Mouse (Mus musculus) heart, embryonic 16.5 days (tissue): ENCODE measurements around the gene Slc2a10. TPM values are rescaled to one million over a fixed set of nuclear protein-coding genes. Genes with fewer than 3 reads are reported as not detected.

ENCODE experiments used
- ATAC-seq: fragments of 200-750 bp; cut with Nextera tagmentation; replicated peaks from 2 replicates; pipeline ENCODE4 v1.8.0; 2017; ENCODE audit warnings: moderate number of reproducible peaks; ENCODE audit not compliant: insufficient read depth, low FRiP score; ENCODE audit errors: extremely low read depth
- H3K27ac ChIP-seq: fragments of 300-500 bp; sonication (generic); 2 replicates; pipeline ENCODE4 v1.5.1; 2014; ENCODE audit warnings: mild to moderate bottlenecking, low read length, control low read depth, moderate library complexity
- H3K27me3 ChIP-seq: fragments of 300-500 bp; sonication (generic); 2 replicates; pipeline ENCODE4 v1.6.1; 2014; ENCODE audit warnings: low read length, mixed read lengths; ENCODE audit not compliant: control insufficient read depth, insufficient read depth
- H3K36me3 ChIP-seq: fragments of 300-500 bp; sonication (generic); 2 replicates; pipeline ENCODE4 v1.6.1; 2014; ENCODE audit not compliant: control insufficient read depth, insufficient read depth
- H3K4me1 ChIP-seq: fragments of 300-500 bp; sonication (generic); 2 replicates; pipeline ENCODE4 v1.6.1; 2014; ENCODE audit warnings: low read length, mixed read lengths; ENCODE audit not compliant: control insufficient read depth, insufficient read depth
- H3K4me2 ChIP-seq: fragments of 300-500 bp; sonication (generic); 2 replicates; pipeline ENCODE4 v1.6.1; 2014; ENCODE audit warnings: low read depth, mild to moderate bottlenecking, control low read depth, low read length
- H3K4me3 ChIP-seq: fragments of 300-500 bp; sonication (generic); 2 replicates; pipeline ENCODE4 v1.5.1; 2014; ENCODE audit warnings: mild to moderate bottlenecking, control low read depth, low read length
- H3K9ac ChIP-seq: fragments of 300-500 bp; sonication (generic); 2 replicates; pipeline ENCODE4 v1.6.1; 2014; ENCODE audit warnings: low read length, control low read depth
- H3K9me3 ChIP-seq: fragments of 300-500 bp; sonication (generic); replicated peaks from 2 replicates; pipeline ENCODE4 v1.6.1; 2016; ENCODE audit warnings: low read length; ENCODE audit not compliant: control insufficient read depth
- WGBS: fragments of 180-500 bp; shearing (Covaris S2); extraction: QIAGEN DNeasy Blood & Tissue Kit; methylation state at CpG from one replicate; pipeline ENCODE4 v1.1.7; 2014; 5-methylcytosine and 5-hydroxymethylcytosine counted together
- polyA plus RNA-seq: library from polyadenylated mRNA; unstranded; fragments of >200 nt; fragmentation: Nextera tagmentation; extraction: Ambion mirVana; gene quantifications from 2 replicates; pipeline ENCODE4 v1.2.1, GENCODE M21; 2015

The Slc2a10 gene
- polyA plus RNA-seq, 1 experiment from 2014 or later, result 5.4 TPM

DNA sequence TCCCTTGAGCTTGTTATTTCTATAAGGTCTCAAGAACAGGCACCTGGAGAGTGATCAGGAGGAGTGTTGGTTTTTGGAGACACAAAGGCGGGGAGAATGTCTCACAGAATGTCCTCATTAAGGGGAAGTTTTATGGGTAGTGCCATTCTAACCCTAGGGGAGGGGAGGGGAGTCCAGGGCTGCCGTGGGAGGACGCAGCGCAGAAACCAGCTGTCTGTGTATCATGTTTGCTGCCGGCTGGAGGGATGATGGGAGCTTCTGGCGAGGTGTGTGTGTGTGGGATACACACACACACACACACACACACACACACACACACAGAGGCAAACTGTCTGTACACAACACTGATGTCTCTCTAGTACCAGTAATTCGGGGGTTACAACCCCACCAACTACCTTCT is 8.8 kb downstream of the Slc2a10 start:
- H3K27ac ChIP-seq, result no peak overlapping the region

DNA sequence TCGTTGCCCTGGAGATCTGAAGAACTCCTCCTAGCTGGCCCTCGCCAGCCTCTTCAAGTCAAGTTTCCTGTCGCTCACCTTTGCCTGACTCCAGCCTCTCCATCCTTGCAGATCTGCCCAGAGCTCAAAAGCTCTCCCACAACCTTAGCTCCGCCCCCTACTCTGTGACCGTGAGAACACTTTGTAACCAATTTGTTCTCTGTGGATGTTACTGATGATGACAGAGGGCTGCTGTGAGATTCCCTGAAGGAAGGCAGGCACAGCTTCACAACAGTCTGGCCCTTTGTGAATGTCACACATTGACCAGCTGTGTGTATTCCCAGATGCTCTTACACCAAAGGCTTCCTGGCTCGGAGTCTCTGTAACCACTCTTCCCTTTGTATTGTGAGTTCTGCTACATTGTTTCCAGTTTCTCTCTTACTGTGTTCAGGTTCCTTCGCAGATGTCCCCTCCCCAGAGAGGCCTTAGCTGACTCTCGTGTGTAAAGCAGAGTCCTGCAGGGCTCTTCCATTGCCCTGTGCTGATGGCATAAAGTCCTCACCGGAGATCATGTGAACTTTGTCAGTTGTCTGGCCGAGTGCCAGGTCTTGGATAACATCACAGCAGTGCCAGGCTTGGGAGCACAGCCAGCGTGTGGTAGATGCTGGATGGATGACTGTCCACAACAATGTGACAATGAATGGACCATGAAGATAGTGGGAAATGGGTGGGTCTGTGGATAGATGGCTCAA is 9.4 kb downstream of the Slc2a10 start:
- Histone ChIP-seq H3K4me1 (peaks cover 4% of the 10 kb centered on the region), H3K4me3 (no peak overlapping the region), H3K27ac (no peak overlapping the region), H3K4me2 (no peak overlapping the region), H3K9ac (no peak overlapping the region), H3K36me3 (no peaks in the 10 kb centered on the region), H3K9me3 (no peaks in the 10 kb centered on the region), H3K27me3 (no peaks in the 10 kb centered on the region)
- 18% methylated on average over 11 of the region's 11 CpGs for WGBS
- no peak for ATAC-seq

More for the DNA sequence above, 8.8 kb downstream of the Slc2a10 start:
- Histone ChIP-seq H3K27me3 (no peaks in the 10 kb centered on the region), H3K4me2 (no peak overlapping the region), H3K4me1 (peaks cover 4% of the 10 kb centered on the region), H3K4me3 (no peak overlapping the region), H3K9me3 (no peaks in the 10 kb centered on the region), H3K9ac (no peak overlapping the region), H3K36me3 (no peaks in the 10 kb centered on the region)
- WGBS, result 52% methylated on average over 7 of the region's 7 CpGs
- no peak for ATAC-seq

DNA sequence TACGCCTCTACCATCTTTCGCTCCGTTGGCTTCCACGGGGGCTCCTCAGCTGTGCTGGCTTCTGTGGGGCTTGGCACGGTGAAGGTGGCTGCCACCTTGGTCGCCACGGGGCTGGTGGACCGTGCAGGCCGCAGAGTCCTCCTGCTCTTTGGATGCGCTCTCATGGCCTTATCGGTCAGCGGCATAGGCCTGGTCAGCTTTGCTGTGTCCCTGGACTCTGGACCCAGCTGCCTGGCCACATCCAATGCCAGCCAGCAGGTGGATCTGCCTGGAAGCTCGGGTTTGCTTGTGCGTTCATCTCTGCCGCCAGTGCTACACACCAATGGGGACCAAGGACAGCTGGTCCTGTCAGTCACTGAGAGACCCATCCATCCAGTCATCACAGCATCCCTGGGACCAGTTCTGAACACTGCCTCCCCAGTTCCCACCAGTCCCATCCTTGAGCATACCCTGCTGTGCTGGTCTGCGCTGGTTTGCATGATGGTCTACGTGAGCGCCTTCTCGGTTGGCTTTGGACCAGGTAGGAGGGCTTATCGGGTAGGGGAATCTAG is 11.7 kb downstream of the Slc2a10 start:
- H3K4me3 ChIP-seq, result no peak overlapping the region
- 91% methylated on average over 20 of the region's 20 CpGs for WGBS
- H3K9ac ChIP-seq, result no peak overlapping the region
- peaks cover 4% of the 10 kb centered on the region for H3K4me1 ChIP-seq
- H3K4me2 ChIP-seq, result no peak overlapping the region
- H3K27me3 ChIP-seq, result no peaks in the 10 kb centered on the region
- no peak overlapping the region for H3K27ac ChIP-seq
- no peaks in the 10 kb centered on the region for H3K9me3 ChIP-seq
- no peak for ATAC-seq
- H3K36me3 ChIP-seq, result no peaks in the 10 kb centered on the region

DNA sequence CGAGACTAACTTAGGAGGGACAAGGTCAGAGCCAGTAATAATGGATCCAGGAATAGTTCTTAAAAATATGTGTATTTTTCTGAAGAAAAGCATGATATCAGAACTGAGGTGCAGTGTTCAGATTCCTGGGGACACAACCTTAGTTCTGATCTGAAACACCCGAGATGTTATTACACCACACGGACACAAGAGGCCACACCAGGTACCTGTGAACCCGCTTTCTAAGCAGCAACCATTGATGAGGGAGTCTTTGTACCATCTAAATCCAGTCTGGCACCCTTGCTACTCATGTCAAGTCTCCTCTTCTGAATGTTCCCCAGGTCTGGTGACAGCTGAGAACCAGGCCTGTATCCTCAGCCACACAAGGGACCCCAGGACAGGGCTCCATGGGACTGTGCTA is 22.0 kb downstream of the Slc2a10 start:
- whole genome bisulfite sequencing, result 48% methylated on average over 4 of the region's 4 CpGs
- H3K4me1 ChIP-seq, result no peaks in the 10 kb centered on the region
- no peak for ATAC-seq
- no peaks in the 10 kb centered on the region for H3K36me3 ChIP-seq
- no peak overlapping the region for H3K27ac ChIP-seq
- no peaks in the 10 kb centered on the region for H3K27me3 ChIP-seq
- H3K9me3 ChIP-seq, result no peaks in the 10 kb centered on the region
- no peak overlapping the region for H3K9ac ChIP-seq
- no peak overlapping the region for H3K4me3 ChIP-seq
- H3K4me2 ChIP-seq, result no peak overlapping the region

DNA sequence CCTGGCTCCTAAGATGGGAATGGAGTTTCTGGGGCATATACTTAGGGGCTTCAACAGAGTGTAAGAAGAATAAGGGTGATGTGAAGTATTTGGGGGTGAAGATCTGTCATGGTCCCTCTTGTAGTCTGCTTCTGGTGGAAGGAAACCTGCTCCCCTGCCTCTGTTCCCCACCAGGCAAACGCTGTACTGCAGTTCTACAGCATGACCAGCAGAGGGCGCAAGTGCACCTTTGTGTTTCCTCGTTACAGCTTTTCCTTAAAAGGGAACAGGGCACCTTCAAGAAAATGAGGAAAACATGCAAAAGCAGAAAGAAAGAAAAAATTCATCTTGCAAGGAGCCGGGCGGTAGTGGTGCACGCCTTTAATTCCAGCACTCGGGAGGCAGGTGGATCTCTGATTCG is 25.5 kb downstream of the Slc2a10 start:
- Histone ChIP-seq H3K36me3 (no peaks in the 10 kb centered on the region), H3K4me2 (no peak overlapping the region), H3K9me3 (no peaks in the 10 kb centered on the region), H3K9ac (no peak overlapping the region), H3K27me3 (no peaks in the 10 kb centered on the region), H3K4me1 (no peaks in the 10 kb centered on the region), H3K27ac (no peak overlapping the region), H3K4me3 (no peak overlapping the region)
- WGBS, result 16% methylated on average over 8 of the region's 8 CpGs
- no peak for ATAC-seq

DNA sequence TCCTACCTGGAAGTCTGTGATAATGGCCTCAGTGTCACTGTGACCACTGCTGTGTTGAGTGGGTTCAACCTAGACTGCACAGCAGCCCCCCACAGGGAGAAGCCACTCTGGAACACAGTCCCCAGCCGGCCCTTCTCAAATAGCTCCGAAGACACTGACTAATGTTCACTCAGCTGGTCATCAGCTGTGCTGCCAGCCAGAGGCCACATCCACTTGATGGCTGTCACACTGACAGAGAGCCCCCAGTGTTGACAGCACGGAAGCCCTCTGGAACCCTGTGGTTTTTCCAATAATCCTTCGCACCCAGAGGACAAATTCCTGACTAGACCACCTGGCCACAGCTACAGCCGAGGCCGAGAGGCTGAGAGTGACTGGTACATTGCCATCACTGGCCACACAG is 30.2 kb downstream of the Slc2a10 start:
- Histone ChIP-seq H3K27me3 (no peaks in the 10 kb centered on the region), H3K36me3 (no peaks in the 10 kb centered on the region), H3K27ac (no peak overlapping the region), H3K4me2 (no peak overlapping the region), H3K9me3 (no peaks in the 10 kb centered on the region), H3K9ac (no peak overlapping the region), H3K4me1 (no peaks in the 10 kb centered on the region), H3K4me3 (no peak overlapping the region)
- WGBS, result 50% methylated on average over 6 of the region's 6 CpGs
- no peak for ATAC-seq

DNA sequence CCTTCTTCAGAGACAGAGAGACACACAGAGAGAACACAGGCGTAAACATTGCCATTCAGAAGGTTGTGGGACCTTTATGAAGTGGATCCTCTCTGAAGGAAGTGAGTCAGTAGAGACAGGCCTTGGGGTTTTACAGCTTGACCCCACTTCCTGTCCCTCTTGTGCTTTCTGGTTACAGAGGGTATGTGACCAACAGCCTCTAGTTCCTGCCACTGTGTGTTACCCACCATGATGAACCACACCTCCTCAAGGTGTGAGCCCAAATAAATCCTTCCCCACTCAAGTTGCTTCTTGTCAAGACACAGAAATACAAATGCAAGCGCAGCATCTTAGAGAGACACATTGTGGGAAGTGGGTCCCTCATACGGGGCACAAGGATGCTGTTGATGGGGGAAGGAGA is 37.4 kb downstream of the Slc2a10 start:
- no peaks in the 10 kb centered on the region for H3K9me3 ChIP-seq
- H3K9ac ChIP-seq, result no peak overlapping the region
- H3K4me2 ChIP-seq, result no peak overlapping the region
- H3K4me1 ChIP-seq, result no peaks in the 10 kb centered on the region
- no peaks in the 10 kb centered on the region for H3K27me3 ChIP-seq
- H3K4me3 ChIP-seq, result no peak overlapping the region
- no peaks in the 10 kb centered on the region for H3K36me3 ChIP-seq
- 62% methylated on average over 3 of the region's 3 CpGs for WGBS
- no peak overlapping the region for H3K27ac ChIP-seq
- ATAC-seq, result no peak

DNA sequence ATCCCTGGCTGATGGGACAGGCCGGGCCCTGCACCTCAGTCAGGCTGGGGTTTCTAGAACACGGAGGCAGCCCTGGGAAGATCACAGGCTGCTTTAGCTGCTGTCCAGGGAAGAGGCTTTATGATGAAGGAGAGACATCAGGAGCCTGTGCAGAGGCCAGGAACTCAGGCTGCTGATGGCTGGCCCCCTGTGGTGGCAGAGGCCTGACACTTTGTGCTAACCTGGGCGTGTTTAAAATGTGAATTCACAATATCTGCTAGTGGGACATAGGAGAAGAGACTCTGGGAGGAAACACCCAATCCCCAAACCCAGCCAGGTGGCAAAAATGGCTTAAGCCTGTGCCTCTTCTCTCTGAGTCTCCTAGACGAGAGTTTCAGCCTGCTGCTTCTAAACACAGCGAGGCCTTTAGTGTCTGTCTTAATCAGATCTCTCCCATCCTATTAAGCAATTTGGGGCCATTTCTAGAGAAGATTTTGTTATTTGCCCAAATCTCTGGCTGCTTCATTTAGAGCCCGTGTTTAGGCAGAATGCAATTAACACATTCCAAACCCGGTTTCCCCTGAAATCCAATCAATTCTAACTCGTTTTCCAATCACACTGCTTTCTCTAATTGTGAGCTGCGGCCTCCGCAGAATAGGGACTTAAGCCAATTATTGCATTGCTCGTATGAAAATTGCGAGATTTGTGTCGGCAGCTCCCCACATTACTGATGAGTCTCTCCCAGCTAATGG is 39.5 kb downstream of the Slc2a10 start:
- no peak overlapping the region for H3K4me2 ChIP-seq
- no peaks in the 10 kb centered on the region for H3K36me3 ChIP-seq
- H3K27ac ChIP-seq, result no peak overlapping the region
- no peak overlapping the region for H3K4me3 ChIP-seq
- H3K27me3 ChIP-seq, result no peaks in the 10 kb centered on the region
- no peaks in the 10 kb centered on the region for H3K4me1 ChIP-seq
- no peak overlapping the region for H3K9ac ChIP-seq
- ATAC-seq, result no peak
- no peaks in the 10 kb centered on the region for H3K9me3 ChIP-seq
- 65% methylated on average over 13 of the region's 13 CpGs for WGBS

DNA sequence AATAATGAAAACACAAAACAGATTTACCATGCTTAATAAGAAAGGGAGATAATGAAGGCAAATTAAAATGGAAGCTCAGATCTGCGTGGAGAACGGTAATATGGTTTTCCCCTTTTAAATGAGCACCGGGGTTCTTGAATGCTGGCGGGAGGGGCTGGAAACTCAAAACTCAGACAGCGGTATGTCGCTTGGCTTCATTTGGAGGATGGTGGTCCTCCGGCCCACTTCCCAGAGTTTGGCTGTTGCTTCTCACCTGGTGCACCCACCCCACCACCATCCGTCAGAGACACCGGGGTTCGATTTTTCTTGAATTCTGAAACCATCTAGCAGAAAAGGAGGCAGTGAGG is 40.1 kb downstream of the Slc2a10 start:
- Histone ChIP-seq H3K4me3 (no peak overlapping the region), H3K4me2 (no peak overlapping the region), H3K9ac (no peak overlapping the region), H3K36me3 (no peaks in the 10 kb centered on the region), H3K27me3 (no peaks in the 10 kb centered on the region), H3K9me3 (no peaks in the 10 kb centered on the region), H3K4me1 (no peaks in the 10 kb centered on the region), H3K27ac (no peak overlapping the region)
- no peak for ATAC-seq
- 90% methylated on average over 10 of the region's 10 CpGs for WGBS
